Mouse (Mus musculus): ENCODE results near the gene Gdi2.
A peak's percentile ranks its signal among the peaks of the same experiment; 100 is the strongest.

The Gdi2 gene

GRCm38 (mm10) chr13:3547856-3548255 is 10.0 kb downstream of the Gdi2 start:
- DNase-seq: no peak

GRCm38 (mm10) chr13:3563130-3563529 is 25.3 kb downstream of the Gdi2 start:
- no peak for DNase-seq

- no peak for DNase-seq
Observed at GRCm38 (mm10) chr13:3563953-3564352, 26.1 kb downstream of the Gdi2 start.

DNA sequence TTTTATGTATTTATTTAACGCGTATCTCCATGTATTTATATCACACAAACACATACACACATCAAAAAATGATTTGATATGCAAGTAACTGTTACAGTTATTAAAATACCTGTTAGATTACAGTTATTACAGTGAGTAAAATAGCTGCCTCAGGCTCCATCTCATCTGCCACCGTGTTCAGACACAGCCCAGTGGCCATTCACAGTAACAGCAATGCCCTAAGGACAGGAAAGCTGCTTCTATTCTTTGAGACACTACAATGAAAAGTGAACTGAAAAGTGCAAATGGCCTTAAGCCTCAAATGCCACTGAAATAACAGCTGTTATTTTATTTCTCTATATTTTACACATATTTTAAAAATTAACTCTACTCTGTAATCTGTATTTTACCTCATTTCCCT is 52.9 kb downstream of the Gdi2 start:
- no peak for DNase-seq

DNA sequence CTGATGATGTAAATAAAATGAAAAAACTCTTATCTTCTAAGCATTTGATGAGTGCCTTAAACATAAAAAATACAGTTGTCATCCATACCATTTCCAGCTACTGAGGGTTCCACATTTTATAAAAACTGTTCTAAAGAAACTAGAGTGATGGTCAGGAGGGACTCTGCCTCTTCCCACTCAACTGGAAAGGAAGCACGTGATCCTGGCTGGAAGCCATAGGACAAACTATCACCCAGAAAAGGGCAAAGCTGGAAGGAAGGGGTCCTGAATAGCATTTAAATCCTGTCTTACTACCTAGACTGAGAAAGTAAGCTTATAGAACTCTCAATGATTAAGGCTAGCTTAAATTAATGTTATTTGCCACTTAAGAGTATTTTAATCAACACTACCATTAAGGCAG is 56.4 kb downstream of the Gdi2 start:
- no peak for DNase-seq

- no peak for DNase-seq
Observed at GRCm38 (mm10) chr13:3596232-3596631, 58.4 kb downstream of the Gdi2 start.

DNA sequence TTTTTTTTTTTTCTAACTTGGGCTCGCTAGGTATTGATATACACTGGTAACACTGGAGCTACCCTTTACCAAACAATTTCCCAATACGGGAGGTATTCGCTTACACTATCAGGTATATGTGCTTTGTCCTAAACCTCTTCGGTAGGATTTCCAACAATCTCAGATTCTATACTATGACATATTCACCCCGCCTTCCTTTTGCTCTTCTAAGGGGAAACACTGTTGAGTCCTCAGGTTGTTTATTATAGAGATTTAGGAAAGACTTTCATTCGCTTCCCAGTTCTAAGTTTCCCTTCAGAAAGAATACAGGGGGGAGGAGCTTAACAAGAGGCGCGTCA is 71.9 kb downstream of the Gdi2 start:
- DNase-seq: no peak

- DNase-seq: peak in 1 of 2 experiments; percentile 53
Observed at GRCm38 (mm10) chr13:3610118-3610794, 72.4 kb downstream of the Gdi2 start.

- DNase-seq: peak; percentile 97
Observed at GRCm38 (mm10) chr13:3610795-3611438, 73.1 kb downstream of the Gdi2 start, which contains the start of gene Fam208b. TSS of gene Fam208b (minus strand) at chr13:3611108.

Data from cerebellum, postnatal 36 days (tissue).